Mouse (Mus musculus) heart, embryonic 13.5 days (tissue): ENCODE measurements around the gene Hist2h2ac. TPM values are rescaled to one million over a fixed set of nuclear protein-coding genes. Genes with fewer than 3 reads are reported as not detected.

Experiments used
- ATAC-seq: fragments of 200-750 bp; cut with Nextera tagmentation; 2 replicates; pipeline ENCODE4 v1.8.0; 2017; ENCODE audit warnings: moderate TSS enrichment; ENCODE audit not compliant: insufficient number of reproducible peaks, low FRiP score, low TSS enrichment; ENCODE audit errors: extremely low read depth
- H3K27ac ChIP-seq: fragments of 300-500 bp; sonication (generic); replicated peaks from 2 replicates; pipeline ENCODE4 v1.5.1; 2015; ENCODE audit warnings: moderate library complexity, mild to moderate bottlenecking, inconsistent platforms
- H3K27me3 ChIP-seq: fragments of 300-500 bp; sonication (generic); replicated peaks from 2 replicates; pipeline ENCODE4 v1.6.1; 2015; ENCODE audit warnings: mild to moderate bottlenecking, inconsistent platforms
- H3K36me3 ChIP-seq: fragments of 300-500 bp; sonication (generic); 2 replicates; pipeline ENCODE4 v1.6.1; 2015; ENCODE audit warnings: mild to moderate bottlenecking, inconsistent platforms
- H3K4me1 ChIP-seq: fragments of 300-500 bp; sonication (generic); 2 replicates; pipeline ENCODE4 v1.6.1; 2015; ENCODE audit warnings: inconsistent platforms
- H3K4me2 ChIP-seq: fragments of 300-500 bp; sonication (generic); 2 replicates; pipeline ENCODE4 v1.6.1; 2015; ENCODE audit warnings: inconsistent platforms, mild to moderate bottlenecking, moderate library complexity
- H3K4me3 ChIP-seq: fragments of 300-500 bp; sonication (generic); 2 replicates; pipeline ENCODE4 v1.5.1; 2015; ENCODE audit warnings: moderate library complexity, mild to moderate bottlenecking, inconsistent platforms
- H3K9ac ChIP-seq: fragments of 300-500 bp; sonication (generic); 2 replicates; pipeline ENCODE4 v1.6.1; 2015; ENCODE audit warnings: inconsistent platforms, mild to moderate bottlenecking, moderate library complexity
- H3K9me3 ChIP-seq: fragments of 300-500 bp; sonication (generic); 2 replicates; pipeline ENCODE4 v1.6.1; 2016; ENCODE audit warnings: inconsistent platforms
- WGBS: fragments of 180-500 bp; shearing (Covaris S2); methylation state at CpG from one replicate; pipeline ENCODE4 v1.1.7; 2015; ENCODE audit warnings: mixed read lengths; 5-methylcytosine and 5-hydroxymethylcytosine counted together
- microRNA-seq: library from miRNA; unstranded; fragments of <30 nt; microRNA quantifications from one replicate; pipeline ENCODE4, GENCODE M21; 2016
- polyA plus RNA-seq: library from polyadenylated mRNA; unstranded; fragments of >200 nt; fragmentation: Nextera tagmentation; extraction: Ambion mirVana; gene quantifications from 2 replicates; pipeline ENCODE4 v1.2.1, GENCODE M21; 2015

The Hist2h2ac gene
- polyA plus RNA-seq, 1 experiment from 2014 or later = 4.5 TPM

DNA sequence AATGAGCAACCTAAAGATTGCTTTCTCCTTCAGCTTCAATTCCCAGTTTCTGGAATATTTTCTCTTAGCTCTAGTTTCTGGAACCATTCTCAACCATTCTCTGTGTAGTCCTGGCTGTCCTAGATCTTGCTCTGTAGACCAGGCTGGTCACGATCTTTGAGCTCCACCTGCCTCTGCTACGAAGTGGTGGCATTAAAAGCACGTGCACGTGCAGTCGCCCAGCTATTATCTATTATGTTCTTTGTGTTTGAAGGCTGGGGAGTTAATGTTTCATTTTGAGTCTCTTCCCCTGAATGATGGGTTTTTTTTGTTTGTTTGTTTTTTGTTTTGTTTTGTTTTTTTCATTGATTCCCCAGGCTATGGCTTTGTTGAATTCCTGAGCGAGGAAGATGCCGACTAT lies 47.5 kb downstream of the Hist2h2ac start:
- H3K4me1 ChIP-seq = peaks cover 37% of the 10 kb centered on the region
- H3K27ac ChIP-seq = no peak overlapping the region
- peak overlapping the region; percentile 95 for H3K9ac ChIP-seq
- H3K4me2 ChIP-seq = peak overlapping the region; percentile 93
- peak overlapping the region; percentile 96 for H3K4me3 ChIP-seq
- H3K27me3 ChIP-seq = no peaks in the 10 kb centered on the region
- 36% methylated on average over 7 of the region's 7 CpGs for WGBS
- H3K36me3 ChIP-seq = peaks cover 54% of the 10 kb centered on the region
- no peaks in the 10 kb centered on the region for H3K9me3 ChIP-seq
- ATAC-seq = no peak

DNA sequence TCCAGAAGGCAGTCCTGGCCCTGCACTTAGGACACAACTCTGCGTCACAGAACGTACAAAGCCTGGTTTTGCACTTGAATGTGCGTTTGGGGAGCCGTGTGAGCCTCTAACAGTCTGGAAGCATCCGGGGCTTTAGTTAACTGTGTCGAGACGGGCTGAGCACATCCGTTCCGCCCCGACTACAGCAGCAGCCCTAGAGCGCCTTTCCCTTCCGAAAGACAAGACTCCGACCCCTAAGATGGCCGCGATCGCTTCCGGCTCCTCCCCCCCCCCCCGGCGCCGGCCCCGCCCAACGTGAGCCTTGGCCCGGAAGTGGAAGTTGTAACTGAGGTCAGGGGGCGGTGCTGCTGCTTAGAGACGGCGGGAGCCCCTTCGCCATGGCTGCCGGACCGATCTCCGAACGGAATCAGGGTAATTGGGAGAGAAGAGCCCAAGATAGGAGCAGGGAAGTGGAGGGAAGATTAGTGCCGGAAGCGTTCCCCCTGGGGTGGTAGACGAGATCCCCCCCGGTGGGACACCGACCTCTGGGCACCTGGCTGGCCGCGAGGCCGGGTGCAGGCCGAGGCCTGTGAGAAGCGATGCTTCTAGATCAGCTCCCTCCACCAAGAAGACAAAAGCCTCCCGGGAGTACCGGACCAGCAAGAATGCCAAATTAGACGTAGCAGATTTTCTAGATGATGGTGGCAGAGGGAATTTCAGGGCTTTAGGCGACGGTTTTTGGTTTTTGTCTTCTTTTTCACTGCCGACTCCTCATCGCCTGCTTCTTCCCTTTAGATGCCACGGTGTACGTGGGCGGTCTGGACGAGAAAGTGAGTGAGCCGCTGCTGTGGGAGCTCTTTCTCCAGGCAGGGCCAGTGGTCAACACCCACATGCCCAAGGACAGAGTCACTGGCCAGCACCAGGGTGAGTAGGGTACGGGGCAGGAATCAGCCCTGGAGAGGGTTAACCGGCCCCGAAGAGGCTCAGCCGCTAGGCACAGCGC lies 48.2 kb downstream of the Hist2h2ac start, which contains the start of gene Sf3b4:
Sf3b4 (plus strand) TSS at position 136 of the 982 bp plus-strand sequence.
- H3K36me3 ChIP-seq = peaks cover 53% of the 10 kb centered on the region
- no peaks in the 10 kb centered on the region for H3K9me3 ChIP-seq
- under 1% methylated on average over 55 of the region's 58 CpGs for WGBS
- peak within 1 kb of the TSS; percentile 99 for H3K27ac ChIP-seq
- H3K4me3 ChIP-seq = peak within 1 kb of the TSS; percentile 96
- H3K9ac ChIP-seq = peak within 1 kb of the TSS; percentile 95
- ATAC-seq = peak; percentile 84
- H3K4me2 ChIP-seq = peak within 1 kb of the TSS; percentile 93
- no peaks in the 10 kb centered on the region for H3K27me3 ChIP-seq
- peaks cover 37% of the 10 kb centered on the region for H3K4me1 ChIP-seq

GRCm38 (mm10) chr3:96171583-96172196 lies 49.0 kb downstream of the Hist2h2ac start:
- Histone ChIP-seq H3K27ac (peak overlapping the region; percentile 99), H3K27me3 (no peaks in the 10 kb centered on the region), H3K9me3 (no peaks in the 10 kb centered on the region), H3K4me3 (peak overlapping the region; percentile 96), H3K4me2 (peak overlapping the region; percentile 93), H3K36me3 (peaks cover 47% of the 10 kb centered on the region), H3K4me1 (peaks cover 37% of the 10 kb centered on the region), H3K9ac (peak overlapping the region; percentile 95)
- WGBS = 15% methylated on average over 18 of the region's 18 CpGs
- ATAC-seq = no peak

- peaks cover 34% of the 10 kb centered on the region for H3K4me1 ChIP-seq
- no peaks in the 10 kb centered on the region for H3K27me3 ChIP-seq
- H3K36me3 ChIP-seq = peaks cover 40% of the 10 kb centered on the region
- 45% methylated on average over 10 of the region's 10 CpGs for WGBS
- H3K27ac ChIP-seq = peak overlapping the region; percentile 99
- H3K4me2 ChIP-seq = peak overlapping the region; percentile 93
- peak overlapping the region; percentile 96 for H3K4me3 ChIP-seq
- no peaks in the 10 kb centered on the region for H3K9me3 ChIP-seq
- no peak for ATAC-seq
- H3K9ac ChIP-seq = peak overlapping the region; percentile 95
Measured at GRCm38 (mm10) chr3:96170976-96171545, 49.6 kb downstream of the Hist2h2ac start.

Small RNA genes lying within 50 kb of the gene (microRNA-seq; reads per million reads assigned to microRNA genes)
- not detected for gene Gm44492
- not detected for gene Gm47311
- not detected for gene Gm47313

Other genes with a start within 250 kb of the Hist2h2ac start
- gene Plekho1, start 224.9 kb downstream of the Hist2h2ac start, polyA plus RNA-seq = 59.2 and 64.8 TPM in 2 replicates
- gene Vps45, start 162.4 kb downstream of the Hist2h2ac start, polyA plus RNA-seq = 33.6 and 34.9 TPM in 2 replicates
- gene Otud7b, start 116.4 kb downstream of the Hist2h2ac start, polyA plus RNA-seq = 14.9 and 17.2 TPM in 2 replicates
- 6.4 and 7.2 TPM in 2 replicates for gene Mtmr11, start 58.9 kb downstream of the Hist2h2ac start, polyA plus RNA-seq
- gene Sf3b4, start 48.5 kb downstream of the Hist2h2ac start, polyA plus RNA-seq = 97.7 and 98.6 TPM in 2 replicates
- 13.5 and 14.0 TPM in 2 replicates for gene Sv2a, start 39.7 kb downstream of the Hist2h2ac start, polyA plus RNA-seq
- 42.5 and 46.7 TPM in 2 replicates for gene Bola1, start 1.2 kb downstream of the Hist2h2ac start, polyA plus RNA-seq
- not detected in 2 replicates for gene Hist2h2ab, start 1.0 kb downstream of the Hist2h2ac start, polyA plus RNA-seq
- 3.6 and 5.0 TPM in 2 replicates for gene Hist2h2be, start 239 bp upstream of the Hist2h2ac start, polyA plus RNA-seq
- gene Hist2h3c2, start 18.2 kb upstream of the Hist2h2ac start, polyA plus RNA-seq = 3.0 and 4.3 TPM in 2 replicates
- 34.7 and 49.3 TPM in 2 replicates for gene Hist2h2aa2, start 19.4 kb upstream of the Hist2h2ac start, polyA plus RNA-seq
- 10.6 and 16.1 TPM in 2 replicates for gene Hist2h2aa1, start 24.6 kb upstream of the Hist2h2ac start, polyA plus RNA-seq
- gene Hist2h3c1, start 25.8 kb upstream of the Hist2h2ac start, polyA plus RNA-seq = 0.24 and 0.46 TPM in 2 replicates
- gene Hist2h4, start 42.4 kb upstream of the Hist2h2ac start, polyA plus RNA-seq = 3.9 and 5.4 TPM in 2 replicates
- 28.3 and 29.4 TPM in 2 replicates for gene Hist2h3b, start 47.8 kb upstream of the Hist2h2ac start, polyA plus RNA-seq
- 3.3 and 5.9 TPM in 2 replicates for gene Hist2h2bb, start 48.9 kb upstream of the Hist2h2ac start, polyA plus RNA-seq
- gene Fcgr1, start 73.1 kb upstream of the Hist2h2ac start, polyA plus RNA-seq = 1.3 and 1.5 TPM in 2 replicates
- 0.68 and 0.78 TPM in 2 replicates for gene BC107364, start 231.4 kb upstream of the Hist2h2ac start, polyA plus RNA-seq